Mouse (Mus musculus): ENCODE measurements around the gene Bmper.

DNA sequence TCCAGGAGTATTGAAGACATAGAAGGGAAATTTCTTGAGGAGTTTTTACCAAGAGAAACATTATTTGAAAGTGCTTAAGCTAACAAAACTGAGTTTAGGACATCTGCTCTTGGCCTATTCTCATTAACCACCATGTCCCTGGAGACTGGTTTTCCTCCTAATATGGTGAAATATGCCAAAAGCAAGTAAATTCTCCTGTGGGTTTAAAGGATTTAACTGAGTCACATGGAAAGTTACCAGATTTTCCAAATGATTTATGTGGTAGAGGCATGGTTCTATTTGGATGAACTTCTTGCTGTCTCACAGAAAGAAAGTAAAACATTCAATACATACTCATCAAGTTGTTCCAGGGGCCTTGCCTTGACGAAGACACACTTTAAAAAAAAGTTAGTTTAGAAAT is 31.9 kb upstream of the Bmper start:
- no peak for TF ChIP-seq CTCF (IDR thresholded peaks at IDR 0.05; ENCODE audit: low read depth)
- TF ChIP-seq EP300 (IDR thresholded peaks at IDR 0.05; ENCODE audit: low read depth) = no peak
